Mouse (Mus musculus) bone marrow, adult 2 months (tissue): ENCODE results near the gene Tex11. TPM values are rescaled to one million over a fixed set of nuclear protein-coding genes. Genes with fewer than 3 reads are reported as not detected.

ENCODE experiments used
- H3K27ac ChIP-seq: fragments of 200-500 bp; 2 replicates; pipeline ENCODE4 v1.5.1; 2012; ENCODE audit warnings: low read depth, mild to moderate bottlenecking, control low read depth, inconsistent platforms, low read length; ENCODE audit not compliant: control insufficient read depth, poor library complexity, insufficient read depth
- H3K4me1 ChIP-seq: fragments of 200-500 bp; 2 replicates; pipeline ENCODE4 v1.6.1; 2011; ENCODE audit warnings: low read length; ENCODE audit not compliant: control insufficient read depth, insufficient read depth
- H3K4me3 ChIP-seq: fragments of 200-500 bp; replicated peaks from 2 replicates; pipeline ENCODE3; 2011; ENCODE audit warnings: mild to moderate bottlenecking, low read depth, low read length, control low read depth; ENCODE audit not compliant: control insufficient read depth
- CTCF ChIP-seq: fragments of 200-500 bp; IDR thresholded peaks from 2 replicates; pipeline ENCODE4 v1.5.1; 2011; ENCODE audit warnings: low read length, control low read depth; ENCODE audit not compliant: control insufficient read depth, insufficient read depth
- POLR2A ChIP-seq: fragments of 200-500 bp; IDR thresholded peaks from 2 replicates; pipeline ENCODE4 v1.6.1; 2011; ENCODE audit warnings: low read depth, mild to moderate bottlenecking, control low read depth, low read length, borderline replicate concordance; ENCODE audit not compliant: control insufficient read depth
- WGBS: fragments of 180-500 bp; shearing (Covaris S2); methylation state at CpG from one replicate; pipeline ENCODE4 v1.1.7; 2018; 5-methylcytosine and 5-hydroxymethylcytosine counted together
- polyA plus RNA-seq: library from polyadenylated mRNA; stranded (reverse); fragments of >200 nt; gene quantifications from 2 replicates; pipeline ENCODE4 v1.2.4, GENCODE M21; 2011; ENCODE audit warnings: low replicate concordance; ENCODE audit not compliant: missing spikeins, insufficient read depth, insufficient read length

Tex11 gene
- polyA plus RNA-seq, 1 experiment: 1.1 TPM

GRCm38 (mm10) chrX:100825557-100825956 is 233.9 kb downstream of the Tex11 start:
- TF ChIP-seq POLR2A: no peak
- no peak for TF ChIP-seq CTCF
- Histone ChIP-seq H3K4me1 (no peaks in the 10 kb centered on the region), H3K4me3 (no peak overlapping the region), H3K27ac (no peak overlapping the region)
- 76% methylated on average over 1 of the region's 1 CpGs for WGBS

DNA sequence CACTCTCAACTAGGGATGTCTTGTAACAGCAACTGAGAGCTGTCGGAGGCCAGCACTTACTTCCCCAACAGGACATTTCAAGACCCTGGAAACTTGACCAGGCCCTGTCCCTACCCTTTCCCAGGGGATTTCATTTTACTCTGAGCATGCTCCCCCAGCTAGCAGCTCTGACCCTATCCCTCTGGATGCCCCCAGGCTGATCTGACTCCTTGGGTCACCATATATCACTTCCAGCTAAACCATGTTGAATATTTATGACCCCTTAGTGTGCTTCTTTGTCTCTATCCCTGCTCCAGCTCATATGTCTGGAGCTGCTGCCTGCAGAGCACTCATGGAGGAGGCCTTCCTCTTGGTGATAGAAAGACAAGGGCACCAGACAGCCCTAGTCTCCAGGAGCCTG is 238.3 kb downstream of the Tex11 start:
- Histone ChIP-seq H3K4me1 (no peaks in the 10 kb centered on the region), H3K4me3 (no peak overlapping the region), H3K27ac (no peak overlapping the region)
- WGBS: 87% methylated on average over 1 of the region's 1 CpGs
- TF ChIP-seq CTCF (no peak), POLR2A (no peak)

DNA sequence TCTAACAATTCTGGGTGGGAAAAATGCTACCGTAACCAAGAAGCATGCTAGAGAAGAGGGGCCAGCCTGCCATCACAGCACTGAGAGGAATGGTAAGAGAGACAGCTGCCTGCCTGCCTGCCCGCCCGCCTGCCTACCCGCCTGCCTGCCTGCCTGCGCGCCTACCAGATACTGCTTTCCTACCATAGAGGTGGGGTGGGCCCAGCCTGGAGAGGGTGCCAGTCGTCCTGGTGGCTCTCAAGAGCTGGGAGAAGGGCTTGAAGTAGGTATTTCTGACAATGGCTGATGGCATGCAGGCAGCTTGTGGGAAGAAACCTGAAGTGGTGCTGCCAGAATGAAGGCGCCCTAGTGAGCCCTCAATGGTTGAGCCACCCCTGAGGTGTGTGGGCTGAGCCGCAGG is 240.8 kb downstream of the Tex11 start:
- TF ChIP-seq CTCF (no peak), POLR2A (no peak)
- WGBS: 83% methylated on average over 9 of the region's 9 CpGs
- Histone ChIP-seq H3K27ac (no peak overlapping the region), H3K4me3 (no peak overlapping the region), H3K4me1 (no peaks in the 10 kb centered on the region)

- H3K4me1 ChIP-seq: no peaks in the 10 kb centered on the region
- TF ChIP-seq POLR2A (no peak), CTCF (no peak)
- WGBS: 86% methylated on average over 7 of the region's 7 CpGs
- no peak overlapping the region for H3K27ac ChIP-seq
- H3K4me3 ChIP-seq: no peak overlapping the region
Measured at GRCm38 (mm10) chrX:100815766-100816165, 243.7 kb downstream of the Tex11 start.

DNA sequence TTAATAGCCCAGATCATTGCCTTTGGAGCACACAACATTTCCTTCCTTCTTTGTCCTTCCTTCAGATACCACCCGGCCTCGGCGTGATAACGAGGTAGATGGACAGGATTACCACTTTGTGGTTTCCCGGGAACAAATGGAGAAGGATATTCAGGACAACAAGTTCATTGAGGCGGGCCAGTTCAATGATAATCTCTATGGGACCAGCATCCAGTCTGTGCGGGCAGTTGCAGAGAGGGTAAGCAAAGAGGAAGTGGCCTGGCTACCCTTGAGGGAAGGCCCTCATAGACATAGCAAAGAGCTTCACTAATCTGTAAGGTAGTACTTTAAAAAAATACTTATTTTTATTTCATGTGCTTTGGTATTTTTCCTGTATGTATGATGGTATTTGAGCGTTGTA is 245.3 kb downstream of the Tex11 start:
- Histone ChIP-seq H3K4me3 (no peak overlapping the region), H3K4me1 (no peaks in the 10 kb centered on the region), H3K27ac (no peak overlapping the region)
- 29% methylated on average over 8 of the region's 8 CpGs for WGBS
- TF ChIP-seq CTCF (no peak), POLR2A (no peak)

GRCm38 (mm10) chrX:100811129-100811528 is 248.3 kb downstream of the Tex11 start:
- 79% methylated on average over 4 of the region's 4 CpGs for WGBS
- H3K4me1 ChIP-seq: no peaks in the 10 kb centered on the region
- H3K27ac ChIP-seq: no peak overlapping the region
- TF ChIP-seq POLR2A (no peak), CTCF (no peak)
- no peak overlapping the region for H3K4me3 ChIP-seq

DNA sequence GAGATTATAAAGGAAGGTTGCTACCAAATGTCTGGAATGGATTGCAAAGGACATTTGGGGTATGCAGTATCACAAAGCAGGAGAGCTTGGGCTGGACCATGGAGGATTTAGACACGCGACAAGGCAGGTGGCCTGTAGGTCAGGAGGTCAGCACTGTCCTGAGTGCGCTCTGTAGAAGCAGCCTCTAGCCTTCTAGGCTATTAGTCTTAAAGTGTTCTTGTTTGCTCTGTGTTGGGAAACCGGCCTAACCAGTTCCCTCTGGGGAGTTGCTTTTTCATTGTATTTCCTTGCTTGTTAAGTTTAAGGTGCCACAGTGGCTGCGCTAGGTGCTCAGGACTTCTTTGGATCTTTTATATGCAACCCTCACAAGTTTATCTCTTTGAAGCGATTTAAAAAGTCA is 257.4 kb downstream of the Tex11 start:
- TF ChIP-seq POLR2A (no peak), CTCF (no peak)
- Histone ChIP-seq H3K4me3 (no peak overlapping the region), H3K27ac (no peak overlapping the region), H3K4me1 (no peaks in the 10 kb centered on the region)
- WGBS: 78% methylated on average over 6 of the region's 6 CpGs

- Histone ChIP-seq H3K4me3 (no peak overlapping the region), H3K27ac (no peak overlapping the region), H3K4me1 (no peaks in the 10 kb centered on the region)
- TF ChIP-seq CTCF: no peak
- no peak for TF ChIP-seq POLR2A
- 31% methylated on average over 2 of the region's 2 CpGs for WGBS
Measured at GRCm38 (mm10) chrX:100800643-100801042, 258.8 kb downstream of the Tex11 start.

DNA sequence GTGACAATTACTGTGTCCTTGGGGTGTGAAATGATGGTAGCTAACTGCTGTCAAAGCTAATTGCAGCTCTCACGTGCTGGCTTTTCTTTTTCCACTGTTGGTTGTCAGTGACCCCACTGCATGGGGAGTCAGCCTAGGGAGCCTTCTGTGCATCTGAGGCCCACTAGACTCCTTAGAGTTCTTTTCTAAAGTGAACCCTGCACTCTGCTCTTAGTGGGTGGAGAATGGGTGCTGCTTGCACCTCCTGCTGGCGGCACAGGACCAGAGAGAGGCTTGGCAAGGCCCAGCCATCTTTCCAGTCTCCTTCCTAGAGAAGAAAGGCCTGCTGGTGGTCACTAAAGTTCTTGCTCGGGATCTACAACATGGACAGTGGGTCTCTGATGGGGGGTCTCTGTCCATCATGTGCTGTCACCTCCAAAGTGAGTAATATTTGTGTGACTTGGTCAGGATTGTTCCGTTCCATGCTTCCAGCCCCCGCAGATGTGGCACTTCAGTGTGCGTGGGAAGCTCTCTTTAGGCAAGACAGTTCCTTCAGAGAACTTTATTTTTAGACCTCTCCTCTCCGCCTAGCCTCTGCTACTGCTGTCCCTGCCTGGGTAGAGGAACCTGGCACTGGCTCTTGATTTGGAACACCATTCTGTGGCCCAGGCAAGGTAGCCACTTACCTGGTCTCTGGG is 261.5 kb downstream of the Tex11 start:
- no peak for TF ChIP-seq CTCF
- TF ChIP-seq POLR2A: no peak
- Histone ChIP-seq H3K4me3 (no peak overlapping the region), H3K4me1 (no peaks in the 10 kb centered on the region), H3K27ac (no peak overlapping the region)
- WGBS: 65% methylated on average over 7 of the region's 7 CpGs
